Mouse (Mus musculus) kidney, embryonic 15.5 days (tissue): Measurements from ENCODE around the gene Adck2. TPM values are rescaled to one million over a fixed set of nuclear protein-coding genes. Genes with fewer than 3 reads are reported as not detected.

Experiments used
- ATAC-seq: fragments of 200-750 bp; cut with Nextera tagmentation; replicated peaks from 2 replicates; pipeline ENCODE4 v1.8.0; 2017; ENCODE audit warnings: moderate TSS enrichment; ENCODE audit not compliant: low FRiP score
- H3K27ac ChIP-seq: fragments of 300-500 bp; sonication (generic); 2 replicates; pipeline ENCODE4 v1.5.1; 2015; ENCODE audit warnings: mild to moderate bottlenecking, inconsistent platforms
- H3K27me3 ChIP-seq: fragments of 300-500 bp; sonication (generic); 2 replicates; pipeline ENCODE4 v1.6.1; 2015; ENCODE audit warnings: inconsistent platforms
- H3K36me3 ChIP-seq: fragments of 300-500 bp; sonication (generic); 2 replicates; pipeline ENCODE4 v1.6.1; 2015; ENCODE audit warnings: inconsistent platforms
- H3K4me1 ChIP-seq: fragments of 300-500 bp; sonication (generic); 2 replicates; pipeline ENCODE4 v1.6.1; 2015; ENCODE audit warnings: inconsistent platforms
- H3K4me2 ChIP-seq: fragments of 300-500 bp; sonication (generic); 2 replicates; pipeline ENCODE4 v1.6.1; 2015; ENCODE audit warnings: moderate library complexity, mild to moderate bottlenecking, inconsistent platforms
- H3K4me3 ChIP-seq: fragments of 300-500 bp; sonication (generic); replicated peaks from 2 replicates; pipeline ENCODE4 v1.5.1; 2015; ENCODE audit warnings: mild to moderate bottlenecking, inconsistent platforms
- H3K9ac ChIP-seq: fragments of 300-500 bp; sonication (generic); 2 replicates; pipeline ENCODE4 v1.6.1; 2015; ENCODE audit warnings: mild to moderate bottlenecking, inconsistent platforms
- H3K9me3 ChIP-seq: fragments of 300-500 bp; sonication (generic); replicated peaks from 2 replicates; pipeline ENCODE4 v1.6.1; 2016; ENCODE audit warnings: inconsistent platforms
- WGBS: fragments of 180-500 bp; shearing (Covaris S2); methylation state at CpG from one replicate; pipeline ENCODE4 v1.1.7; 2015; ENCODE audit warnings: mixed read lengths; 5-methylcytosine and 5-hydroxymethylcytosine counted together
- polyA plus RNA-seq: library from polyadenylated mRNA; unstranded; fragments of >200 nt; fragmentation: Nextera tagmentation; extraction: Ambion mirVana; gene quantifications from 2 replicates; pipeline ENCODE4 v1.2.1, GENCODE M21; 2015

Adck2 gene
- polyA plus RNA-seq, 1 experiment from 2014 or later = 27.4 TPM

DNA sequence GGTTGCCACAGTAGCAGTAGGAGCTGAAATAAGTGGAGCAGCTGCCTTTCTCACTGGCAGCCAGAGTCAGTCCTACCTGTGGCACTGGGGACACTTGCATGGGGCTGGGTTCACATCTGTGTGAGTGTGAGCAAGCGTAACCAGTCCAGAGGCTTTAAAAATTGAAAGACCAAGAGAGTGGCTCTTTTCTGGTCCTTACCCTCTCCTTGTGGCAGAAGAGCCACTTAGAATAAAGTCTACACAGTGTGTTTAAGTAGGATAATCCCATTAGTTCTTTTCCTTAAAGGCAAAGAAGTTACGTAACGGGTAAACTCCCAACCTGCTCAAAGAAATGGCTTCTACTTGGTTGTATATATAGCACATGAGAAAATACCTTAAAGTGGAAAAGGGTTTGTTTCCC, 27.2 kb downstream of the Adck2 start:
- H3K4me3 ChIP-seq = no peak overlapping the region
- H3K4me1 ChIP-seq = no peaks in the 10 kb centered on the region
- H3K27ac ChIP-seq = no peak overlapping the region
- H3K27me3 ChIP-seq = no peaks in the 10 kb centered on the region
- H3K9ac ChIP-seq = no peak overlapping the region
- peaks cover 58% of the 10 kb centered on the region for H3K36me3 ChIP-seq
- no peak for ATAC-seq
- H3K4me2 ChIP-seq = no peak overlapping the region
- 93% methylated on average over 3 of the region's 3 CpGs for WGBS
- H3K9me3 ChIP-seq = no peaks in the 10 kb centered on the region

DNA sequence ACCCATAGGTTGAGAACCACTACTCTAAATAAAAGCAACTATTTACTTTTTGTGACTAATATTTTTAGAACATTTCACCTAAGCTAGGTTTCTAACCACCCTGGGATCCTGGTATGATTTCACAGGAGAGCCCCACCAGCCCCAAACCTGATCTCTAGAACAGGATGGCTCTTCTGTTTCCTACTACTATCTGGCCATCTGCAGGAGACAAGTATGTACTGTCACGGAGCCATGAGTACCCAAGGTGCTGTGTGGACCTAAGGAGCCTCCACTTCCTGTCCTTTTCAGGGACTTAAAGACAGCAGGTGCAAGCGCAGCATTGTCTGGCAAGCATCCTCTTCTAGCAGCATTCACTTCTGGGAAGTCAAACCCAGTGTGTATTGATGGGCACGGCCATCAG, 28.2 kb downstream of the Adck2 start:
- no peaks in the 10 kb centered on the region for H3K27me3 ChIP-seq
- no peak overlapping the region for H3K4me2 ChIP-seq
- no peak overlapping the region for H3K27ac ChIP-seq
- no peak overlapping the region for H3K9ac ChIP-seq
- 90% methylated on average over 3 of the region's 3 CpGs for WGBS
- no peak for ATAC-seq
- H3K4me1 ChIP-seq = peaks cover 2% of the 10 kb centered on the region; the same call in 1 of the 2 replicates
- H3K4me3 ChIP-seq = no peak overlapping the region
- H3K9me3 ChIP-seq = no peaks in the 10 kb centered on the region
- H3K36me3 ChIP-seq = peaks cover 58% of the 10 kb centered on the region

GRCm38 (mm10) chr6:39604565-39604964, 30.9 kb downstream of the Adck2 start:
- Histone ChIP-seq H3K4me1 (peaks cover 4% of the 10 kb centered on the region; the same call in 1 of the 2 replicates), H3K9me3 (no peaks in the 10 kb centered on the region), H3K4me2 (no peak overlapping the region), H3K4me3 (no peak overlapping the region), H3K27me3 (no peaks in the 10 kb centered on the region), H3K36me3 (peaks cover 34% of the 10 kb centered on the region), H3K9ac (no peak overlapping the region), H3K27ac (no peak overlapping the region)
- WGBS = 66% methylated on average over 5 of the region's 5 CpGs
- ATAC-seq = no peak

DNA sequence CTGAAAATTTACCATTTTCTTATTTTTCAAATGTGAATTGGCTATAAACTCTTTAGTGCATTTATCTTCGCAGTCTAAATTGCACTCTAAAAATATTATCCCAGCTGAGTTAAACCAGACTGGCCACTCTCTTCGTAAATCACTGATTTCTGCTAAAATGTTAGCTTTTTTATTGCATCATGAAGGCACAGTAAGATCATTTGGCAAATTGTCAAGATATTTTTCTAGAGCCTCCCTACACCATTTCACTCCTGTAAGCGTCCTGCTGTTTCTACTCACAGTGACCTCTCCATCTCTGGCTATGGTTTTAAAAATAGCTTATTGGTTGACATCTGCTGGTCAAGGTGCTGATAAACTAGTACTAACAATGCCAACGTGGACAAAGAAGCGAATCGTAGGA, 32.4 kb downstream of the Adck2 start:
- Histone ChIP-seq H3K36me3 (peaks cover 28% of the 10 kb centered on the region), H3K27ac (0 out of 2 replicates have a peak overlapping the region, but pooled peaks have one; percentile 11), H3K9ac (no peak overlapping the region), H3K27me3 (no peaks in the 10 kb centered on the region), H3K4me2 (no peak overlapping the region), H3K4me3 (no peak overlapping the region), H3K9me3 (no peaks in the 10 kb centered on the region), H3K4me1 (peaks cover 4% of the 10 kb centered on the region; the same call in 1 of the 2 replicates)
- no peak for ATAC-seq
- WGBS = 57% methylated on average over 6 of the region's 6 CpGs

- Histone ChIP-seq H3K27me3 (no peaks in the 10 kb centered on the region), H3K4me3 (no peak overlapping the region), H3K36me3 (peaks cover 30% of the 10 kb centered on the region), H3K27ac (no peak overlapping the region), H3K9me3 (no peaks in the 10 kb centered on the region), H3K4me2 (no peak overlapping the region), H3K4me1 (peaks cover 4% of the 10 kb centered on the region; the same call in 1 of the 2 replicates), H3K9ac (no peak overlapping the region)
- 37% methylated on average over 3 of the region's 3 CpGs for WGBS
- ATAC-seq = no peak
Observed at GRCm38 (mm10) chr6:39606862-39607261, 33.2 kb downstream of the Adck2 start.

DNA sequence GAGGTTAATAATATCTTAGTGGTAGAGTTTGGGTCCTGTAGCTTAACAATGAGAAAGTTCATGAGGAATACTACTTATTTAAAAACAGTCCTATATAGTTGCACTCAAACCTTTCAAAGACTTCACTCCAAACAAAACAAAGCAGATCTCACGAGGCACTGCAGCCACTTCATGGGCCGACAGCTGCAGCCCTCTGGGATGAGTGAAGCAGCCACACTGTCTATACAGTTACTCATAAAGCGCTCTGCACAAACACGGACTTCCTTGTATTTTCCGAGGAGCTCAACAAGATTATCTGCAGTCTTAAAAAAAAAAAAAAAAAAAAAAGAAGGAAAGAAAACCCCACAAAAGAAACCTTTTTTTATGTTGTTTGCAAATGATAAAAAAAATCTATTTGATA, 33.7 kb downstream of the Adck2 start:
- H3K9ac ChIP-seq = no peak overlapping the region
- no peaks in the 10 kb centered on the region for H3K9me3 ChIP-seq
- H3K27ac ChIP-seq = no peak overlapping the region
- H3K36me3 ChIP-seq = peaks cover 30% of the 10 kb centered on the region
- 57% methylated on average over 5 of the region's 5 CpGs for WGBS
- no peak overlapping the region for H3K4me3 ChIP-seq
- H3K4me1 ChIP-seq = peaks cover 4% of the 10 kb centered on the region; the same call in 1 of the 2 replicates
- ATAC-seq = no peak
- H3K4me2 ChIP-seq = no peak overlapping the region
- H3K27me3 ChIP-seq = no peaks in the 10 kb centered on the region

GRCm38 (mm10) chr6:39610207-39610606, 36.5 kb downstream of the Adck2 start:
- no peak overlapping the region for H3K4me2 ChIP-seq
- WGBS = 60% methylated on average over 2 of the region's 2 CpGs
- peaks cover 39% of the 10 kb centered on the region for H3K36me3 ChIP-seq
- no peak overlapping the region for H3K4me3 ChIP-seq
- no peak overlapping the region for H3K9ac ChIP-seq
- H3K27me3 ChIP-seq = no peaks in the 10 kb centered on the region
- no peaks in the 10 kb centered on the region for H3K9me3 ChIP-seq
- H3K4me1 ChIP-seq = peaks cover 4% of the 10 kb centered on the region; the same call in 1 of the 2 replicates
- no peak for ATAC-seq
- no peak overlapping the region for H3K27ac ChIP-seq

GRCm38 (mm10) chr6:39611296-39611695, 37.6 kb downstream of the Adck2 start:
- Histone ChIP-seq H3K36me3 (peaks cover 48% of the 10 kb centered on the region), H3K4me2 (no peak overlapping the region), H3K4me1 (peaks cover 4% of the 10 kb centered on the region; the same call in 1 of the 2 replicates), H3K27ac (no peak overlapping the region), H3K4me3 (no peak overlapping the region), H3K9me3 (no peaks in the 10 kb centered on the region), H3K9ac (no peak overlapping the region), H3K27me3 (no peaks in the 10 kb centered on the region)
- ATAC-seq = no peak
- WGBS = 89% methylated on average over 2 of the region's 2 CpGs

Other genes with a start within 250 kb of the Adck2 start
- gene Slc37a3, start 196.2 kb upstream of the Adck2 start, polyA plus RNA-seq = 52.5 and 53.9 TPM in 2 replicates
- gene Rab19, start 192.7 kb upstream of the Adck2 start, polyA plus RNA-seq = 1.7 and 2.3 TPM in 2 replicates
- 59.8 and 60.2 TPM in 2 replicates for gene Mkrn1, start 153.4 kb upstream of the Adck2 start, polyA plus RNA-seq
- gene Dennd2a, start 16.0 kb upstream of the Adck2 start, polyA plus RNA-seq = 23.5 and 24.0 TPM in 2 replicates
- 2.2 TPM in 1 of 2 replicates, not detected in the other for gene Gm42420, start 11.9 kb downstream of the Adck2 start, polyA plus RNA-seq
- gene Ndufb2, start 18.7 kb downstream of the Adck2 start, polyA plus RNA-seq = 347 and 379 TPM in 2 replicates
- gene Braf, start 151.6 kb downstream of the Adck2 start, polyA plus RNA-seq = 16.3 and 17.3 TPM in 2 replicates
- gene Mrps33, start 237.1 kb downstream of the Adck2 start, polyA plus RNA-seq = 196 and 209 TPM in 2 replicates